ENCODE assay signal across 10 mouse cellular contexts in the genomic region with DNA sequence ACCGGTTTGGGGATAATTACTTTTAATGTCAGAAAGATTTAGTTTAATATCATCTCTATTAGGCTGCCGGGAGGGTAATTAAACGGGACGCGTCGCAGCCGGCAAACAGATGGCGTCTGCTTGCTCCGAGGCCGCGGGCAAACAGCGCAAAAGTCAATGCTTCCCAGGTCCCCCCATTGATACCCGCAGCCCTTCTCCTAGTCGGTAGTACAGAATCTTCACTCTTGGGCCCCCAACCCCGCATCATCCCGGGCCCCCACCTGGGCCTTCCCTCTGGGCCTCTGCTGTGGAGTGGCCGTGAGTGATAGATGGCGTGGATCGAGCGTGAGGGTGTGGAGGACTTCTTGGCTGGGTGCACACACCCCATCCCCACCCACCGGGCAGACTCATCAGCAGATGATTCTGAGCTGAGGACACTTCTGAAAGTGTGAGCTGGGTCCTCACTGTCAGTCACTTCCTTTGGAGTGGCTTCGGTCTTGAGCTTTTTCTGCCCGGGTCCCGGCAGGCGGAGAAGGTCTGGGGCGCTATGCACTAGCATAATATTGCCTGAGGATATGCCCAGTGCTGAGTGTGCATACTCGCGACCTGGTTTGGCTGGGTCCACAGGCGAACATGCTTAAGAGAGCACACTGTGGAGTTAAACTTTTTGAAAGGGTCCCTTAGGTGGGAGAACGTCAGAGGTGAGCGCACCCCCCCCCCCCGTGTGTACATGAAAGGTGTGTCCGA. TPM values are rescaled to one million over a fixed set of nuclear protein-coding genes. Genes with fewer than 3 reads are reported as not detected.
DNase-seq lines count a peak whose midpoint lies in the region; ATAC-seq lines count a peak whose summit lies in the region.
"Had no signal": no experiment of that assay in that cellular context is flagged by ENCODE, and none has a peak within 500 bp of the region (broad histone marks: within the 10 kb centered on the region; RNA-seq: fewer than 3 reads in every experiment).

No protein-coding gene starts in this region.

- H3K4me1 ChIP-seq in embryonic facial prominence, embryonic 13.5 days, result peaks cover 23% of the 10 kb centered on the region
- H3K4me1 ChIP-seq in hindbrain, embryonic 13.5 days (replicated peaks), result peaks cover 29% of the 10 kb centered on the region
- peaks cover 8% of the 10 kb centered on the region for H3K4me1 ChIP-seq in neural tube, embryonic 14.5 days (ENCODE audit: control insufficient read depth, insufficient read depth, low read length)

- peak; percentile 37 to 43 for DNase-seq in kidney, postnatal 4 days
- DNase-seq in kidney, adult 18-20 months, result no peak
- no peak for DNase-seq in gastrocnemius, postnatal 36 days
- DNase-seq in adipocyte (ENCODE audit: low spot score), result no peak
- DNase-seq: gastrocnemius, adult 2 months; lung, postnatal 14 days; thymus, postnatal 25 days had no signal

- H3K36me3 ChIP-seq in embryonic facial prominence, embryonic 13.5 days, result no peaks in the 10 kb centered on the region
- H3K36me3 ChIP-seq in hindbrain, embryonic 13.5 days, result no peaks in the 10 kb centered on the region
- H3K36me3 ChIP-seq in neural tube, embryonic 14.5 days (ENCODE audit: control insufficient read depth, insufficient read depth, low read length), result no peaks in the 10 kb centered on the region

- H3K27ac ChIP-seq in embryonic facial prominence, embryonic 13.5 days, result no peak overlapping the region
- H3K27ac ChIP-seq in hindbrain, embryonic 13.5 days, result no peak overlapping the region
- H3K27ac ChIP-seq in neural tube, embryonic 14.5 days (ENCODE audit: low read depth, low read length), result no peak overlapping the region
- H3K27ac ChIP-seq: gastrocnemius, adult 2 months had no signal

- H3K9me3 ChIP-seq in embryonic facial prominence, embryonic 13.5 days, result no peaks in the 10 kb centered on the region
- H3K9me3 ChIP-seq in hindbrain, embryonic 13.5 days, result no peaks in the 10 kb centered on the region; the same call in 1 of the 2 replicates
- no peaks in the 10 kb centered on the region for H3K9me3 ChIP-seq in neural tube, embryonic 14.5 days (ENCODE audit: control insufficient read depth, low read length)

- WGBS in embryonic facial prominence, embryonic 13.5 days, result 1% methylated on average over 33 of the region's 33 CpGs
- 3% methylated on average over 31 of the region's 33 CpGs for WGBS in hindbrain, embryonic 13.5 days
- 1% methylated on average over 33 of the region's 33 CpGs for whole genome bisulfite sequencing in neural tube, embryonic 14.5 days

- ATAC-seq in embryonic facial prominence, embryonic 13.5 days (ENCODE audit: insufficient number of reproducible peaks, insufficient read depth, low FRiP score, low TSS enrichment, low read depth), result no peak
- no peak for ATAC-seq in hindbrain, embryonic 13.5 days (ENCODE audit: low FRiP score)
- peak; percentile 39; the same call in 1 of the 2 replicates for ATAC-seq in neural tube, embryonic 14.5 days (ENCODE audit: low read depth)

- intact Hi-C loops in gastrocnemius, postnatal 36 days (cut with DNase I), result loop anchor here (5.0 kb wide), 1 partner anchor 488 kb away; no protein-coding TSS in a partner anchor

- no peak overlapping the region for H3K9ac ChIP-seq in embryonic facial prominence, embryonic 13.5 days
- no peak overlapping the region for H3K9ac ChIP-seq in hindbrain, embryonic 13.5 days
- H3K9ac ChIP-seq in neural tube, embryonic 14.5 days (replicated peaks; ENCODE audit: low read depth, low read length), result no peak overlapping the region

- H3K4me2 ChIP-seq in embryonic facial prominence, embryonic 13.5 days, result peak overlapping the region; percentile 24; the same call in 1 of the 2 replicates
- H3K4me2 ChIP-seq in hindbrain, embryonic 13.5 days, result peak overlapping the region; percentile 25; the same call in 1 of the 2 replicates
- no peak overlapping the region for H3K4me2 ChIP-seq in neural tube, embryonic 14.5 days (ENCODE audit: low read depth, low read length)

- peak overlapping the region; percentile 19 for H3K4me3 ChIP-seq in embryonic facial prominence, embryonic 13.5 days
- H3K4me3 ChIP-seq in hindbrain, embryonic 13.5 days, result no peak overlapping the region
- H3K4me3 ChIP-seq in neural tube, embryonic 14.5 days (ENCODE audit: low read depth, low read length), result no peak overlapping the region
- H3K4me3 ChIP-seq: gastrocnemius, adult 2 months had no signal

- H3K27me3 ChIP-seq in embryonic facial prominence, embryonic 13.5 days, result peaks cover 96% of the 10 kb centered on the region
- H3K27me3 ChIP-seq in hindbrain, embryonic 13.5 days, result peaks cover 100% of the 10 kb centered on the region
- H3K27me3 ChIP-seq in neural tube, embryonic 14.5 days (ENCODE audit: control insufficient read depth, insufficient read depth, low read length), result peaks cover 81% of the 10 kb centered on the region

RNA-seq across cellular contexts. Expression of a gene that starts 3.0 kb away (rescaled TPM):
- polyA plus RNA-seq in embryonic facial prominence, embryonic 13.5 days (2015; fragmentation: Nextera tagmentation; extraction: Ambion mirVana), result 0.56 and 1.5 TPM in 2 replicates
- 0.06 and 0.13 TPM in 2 replicates for polyA plus RNA-seq in hindbrain, embryonic 13.5 days (2015; fragmentation: Nextera tagmentation; extraction: Ambion mirVana)
- polyA plus RNA-seq in neural tube, embryonic 14.5 days (2014; fragmentation: Nextera tagmentation; extraction: Ambion mirVana), result 0.09 TPM in 1 of 2 replicates, not detected in the other
- not detected for total RNA-seq in gastrocnemius, postnatal 36 days (2021)

Comparison
In these comparisons a context has a peak if more than half of its experiments do, and no peak if none do; other contexts are left out.
1. DNase-seq: peak in kidney, postnatal 4 days (2 of 2); none in kidney, adult 18-20 months (single experiment), gastrocnemius, postnatal 36 days (0 of 2) and adipocyte (single experiment).